In genomic region chr10:122576171-122577063, GRCm38 (mm10) we compare ENCODE assay signal across 29 mouse cellular contexts.
DNase-seq lines count a peak whose midpoint lies in the region; ATAC-seq and TF ChIP-seq lines count a peak whose summit lies in the region.
"Had no signal": no experiment of that assay in that cellular context is flagged by ENCODE, and none has a peak within 500 bp of the region (broad histone marks: within the 10 kb centered on the region; RNA-seq: fewer than 3 reads in every experiment).

No protein-coding gene starts in this region.

- DNase-seq in layer of hippocampus, adult 9-11 months = peak; percentile 21
- no peak for DNase-seq in layer of hippocampus, adult 18-20 months (ENCODE audit: low spot score in 2 of 2)
- DNase-seq in CH12.LX (ENCODE audit: extremely low read depth) = peak; percentile 17
- DNase-seq in adrenal gland, postnatal 14 days = no peak
- no peak for DNase-seq in frontal cortex, adult 2 months (ENCODE audit: extremely low spot score in 1 of 2, low spot score in 1 of 2)
- no peak for DNase-seq in kidney, postnatal 36 days
- DNase-seq: adrenal gland, adult 8-10 months; adrenal gland, postnatal 36 days; cerebellum, adult 11-12 months; cerebellum, adult 8-10 months; cerebellum, postnatal 10 days; cerebellum, postnatal 36 days; embryo, embryonic 11 days; gastrocnemius, adult 2 months; gastrocnemius, postnatal 14 days; heart, adult 2 months had no signal

- TF ChIP-seq RAD21 in CH12.LX (IDR thresholded peaks at IDR 0.05; ENCODE audit: low read depth, low read length) = no peak

- peaks cover 9% of the 10 kb centered on the region for H3K9me3 ChIP-seq in CH12.LX (replicated peaks; ENCODE audit: low read length)
- H3K9me3 ChIP-seq: embryonic facial prominence, embryonic 10.5 days; embryonic facial prominence, embryonic 13.5 days; forebrain, embryonic 10.5 days; forebrain, embryonic 13.5 days; heart, embryonic 10.5 days; hindbrain, embryonic 12.5 days; hindbrain, embryonic 15.5 days had no signal

- dilution Hi-C loops in CH12.LX (cut with MboI; ENCODE audit: extremely low pct_ligation_motif_present, extremely low pct_unique_long_range_greater_than_20kb, low sequenced_read_pairs) = no loop called here

- H3K4me2 ChIP-seq in CH12.LX (ENCODE audit: insufficient read depth, low read depth, poor library complexity, severe bottlenecking) = no peak overlapping the region
- H3K4me2 ChIP-seq: embryonic facial prominence, embryonic 13.5 days; forebrain, embryonic 13.5 days; hindbrain, embryonic 12.5 days; hindbrain, embryonic 15.5 days had no signal

- H3K4me1 ChIP-seq in CH12.LX (ENCODE audit: control insufficient read depth in 1 of 2, insufficient read depth in 2 of 2) = peaks cover 4 to 11% of the 10 kb centered on the region in 2 experiments; a peak in 3 of 4 replicates
- H3K4me1 ChIP-seq: embryonic facial prominence, embryonic 13.5 days; forebrain, embryonic 13.5 days; hindbrain, embryonic 12.5 days; hindbrain, embryonic 15.5 days had no signal

- H3K27me3 ChIP-seq in CH12.LX (replicated peaks) = no peaks in the 10 kb centered on the region
- H3K27me3 ChIP-seq: embryonic facial prominence, embryonic 13.5 days; forebrain, embryonic 13.5 days; hindbrain, embryonic 12.5 days; hindbrain, embryonic 15.5 days had no signal

- no peak for TF ChIP-seq EP300 in CH12.LX (IDR thresholded peaks at IDR 0.05; ENCODE audit: low read length)

- TF ChIP-seq POLR2A in CH12.LX (IDR thresholded peaks at IDR 0.05; ENCODE audit: low read depth, low read length) = no peak

- H3K79me2 ChIP-seq in CH12.LX (replicated peaks; ENCODE audit: control insufficient read depth, extremely low read depth, insufficient read depth, poor library complexity, severe bottlenecking) = no peaks in the 10 kb centered on the region

- in situ Hi-C loops in CH12.LX (cut with MboI; ENCODE audit: low pct_ligation_motif_present, low pct_unique_long_range_greater_than_20kb, low sequenced_read_pairs) = no loop called here

- ATAC-seq in granulocyte monocyte progenitor cell, adult 5-6 weeks (replicated peaks; ENCODE audit: poor library complexity, severe bottlenecking) = peak; percentile 55
- peak; percentile 34 for ATAC-seq in megakaryocyte progenitor cell, adult 5-6 weeks (replicated peaks; ENCODE audit: poor library complexity)
- ATAC-seq: activated CD4-positive, CD25-positive, alpha-beta regulatory T cell, adult 4 months; CD4-positive, CD25-positive, alpha-beta regulatory T cell, adult 4 months; forebrain, embryonic 13.5 days; forebrain, embryonic 16.5 days had no signal

- peak overlapping the region; percentile 56; the same call in 1 of the 2 replicates for H3K27ac ChIP-seq in CH12.LX (ENCODE audit: insufficient read depth, low read depth)
- H3K27ac ChIP-seq: embryonic facial prominence, embryonic 10.5 days; embryonic facial prominence, embryonic 13.5 days; forebrain, embryonic 10.5 days; forebrain, embryonic 13.5 days; gastrocnemius, adult 2 months; heart, adult 2 months; heart, embryonic 10.5 days; heart, embryonic 13.5 days; hindbrain, embryonic 12.5 days; hindbrain, embryonic 15.5 days had no signal

- TF ChIP-seq CTCF in CH12.LX (conservative IDR thresholded peaks at IDR 0.05 in 1 of 2, IDR thresholded peaks at IDR 0.05 in 1 of 2; ENCODE audit: low read depth in 2 of 2, low read length in 2 of 2) = no peak

- H3K4me3 ChIP-seq in CH12.LX (replicated peaks in 1 of 3; ENCODE audit: low read depth in 2 of 3, low read length in 2 of 3, poor library complexity in 1 of 3) = no peak overlapping the region
- H3K4me3 ChIP-seq: embryonic facial prominence, embryonic 10.5 days; embryonic facial prominence, embryonic 13.5 days; forebrain, embryonic 10.5 days; forebrain, embryonic 13.5 days; gastrocnemius, adult 2 months; heart, adult 2 months; heart, embryonic 13.5 days; hindbrain, embryonic 12.5 days; hindbrain, embryonic 15.5 days had no signal

- no peaks in the 10 kb centered on the region for H3K36me3 ChIP-seq in CH12.LX (replicated peaks in 1 of 2; ENCODE audit: control insufficient read depth in 1 of 2, insufficient read depth in 1 of 2, low read length in 1 of 2)
- H3K36me3 ChIP-seq: embryonic facial prominence, embryonic 10.5 days; embryonic facial prominence, embryonic 13.5 days; forebrain, embryonic 10.5 days; heart, embryonic 10.5 days; heart, embryonic 13.5 days; hindbrain, embryonic 12.5 days; hindbrain, embryonic 15.5 days had no signal

- H3K9ac ChIP-seq in CH12.LX (ENCODE audit: insufficient read depth, low read depth) = no peak overlapping the region
- H3K9ac ChIP-seq: embryonic facial prominence, embryonic 13.5 days; forebrain, embryonic 13.5 days; heart, embryonic 13.5 days; hindbrain, embryonic 12.5 days; hindbrain, embryonic 15.5 days had no signal

TF ChIP-seq in CH12.LX, 34 proteins besides CTCF, POLR2A, EP300 and RAD21:
- TF ChIP-seq MAX (IDR thresholded peaks at IDR 0.05; ENCODE audit: low read length) = no peak
- TF ChIP-seq UBTF (IDR thresholded peaks at IDR 0.05; ENCODE audit: low read depth, low read length) = 0 out of 2 replicates have a peak, but pooled peaks have one; percentile 62

Comparison
In these comparisons a context has a peak if more than half of its experiments do, and no peak if none do; other contexts are left out.
1. DNase-seq: peak in layer of hippocampus, adult 9-11 months (single experiment) and CH12.LX (single experiment); none in layer of hippocampus, adult 18-20 months (0 of 2), adrenal gland, postnatal 14 days (single experiment), frontal cortex, adult 2 months (0 of 2) and kidney, postnatal 36 days (0 of 2).